Mouse (Mus musculus) right cerebral cortex, postnatal 4 days (tissue): ENCODE measurements around the gene Prl8a9.

Source experiments
- DNase-seq: peaks from one replicate; pipeline ENCODE4 v3.0.0-alpha.2; 2022

Gene Prl8a9

GRCm38 (mm10) chr13:27564506-27564905 lies at the start of gene Prl8a9:
Gene Prl8a9, minus strand, starts transcription at chr13:27564606.
- no peak for DNase-seq

- no peak for DNase-seq
Observed at GRCm38 (mm10) chr13:27610482-27610881, 46.1 kb upstream of the Prl8a9 start, which contains the start of gene Prl7b1. Gene Prl7b1, minus strand, starts transcription at chr13:27610582.

- DNase-seq = no peak
Observed at GRCm38 (mm10) chr13:27582071-27582470, 17.7 kb upstream of the Prl8a9 start, which contains the start of gene Prl8a1. Gene Prl8a1, minus strand, starts transcription at chr13:27582171.

GRCm38 (mm10) chr13:27553336-27553735 lies 11.1 kb downstream of the Prl8a9 start:
- DNase-seq = no peak

- no peak for DNase-seq
Observed at GRCm38 (mm10) chr13:27523156-27523555, 41.2 kb downstream of the Prl8a9 start.

- DNase-seq = no peak
Observed at GRCm38 (mm10) chr13:27513117-27513516, 51.3 kb downstream of the Prl8a9 start, which contains the start of gene Prl8a8. Gene Prl8a8, minus strand, starts transcription at chr13:27513217.
